17 mouse cellular contexts compared by ENCODE assay signal in the genomic region with DNA sequence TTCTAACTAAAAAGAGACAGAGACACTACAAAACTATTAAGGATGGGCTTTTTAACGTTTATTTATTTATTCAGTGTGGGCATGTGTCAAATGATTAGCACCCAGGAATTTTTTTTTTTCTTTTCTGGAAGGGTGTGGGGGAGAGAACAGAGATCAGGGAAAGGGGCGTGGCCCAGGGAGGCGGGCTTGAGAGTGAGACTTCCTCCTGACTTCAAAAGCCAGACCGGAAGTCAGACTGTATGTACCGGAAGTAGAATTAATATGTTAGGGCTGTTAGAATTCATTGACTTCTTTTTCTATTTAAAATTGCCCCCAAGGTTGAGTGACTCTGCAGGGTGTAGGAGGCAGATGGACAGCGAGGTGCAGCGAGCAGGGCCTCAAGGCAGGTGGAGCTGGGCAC. TPM values are rescaled to one million over a fixed set of nuclear protein-coding genes. Genes with fewer than 3 reads are reported as not detected.
DNase-seq lines count a peak whose midpoint lies in the region; ATAC-seq and TF ChIP-seq lines count a peak whose summit lies in the region.
"Had no signal": no experiment of that assay in that cellular context is flagged by ENCODE, and none has a peak within 500 bp of the region (broad histone marks: within the 10 kb centered on the region; RNA-seq: fewer than 3 reads in every experiment).

No protein-coding gene starts in this region.

- 57% methylated on average over 7 of the region's 7 CpGs for WGBS in intestine, postnatal 0 days
- WGBS in forebrain, embryonic 10.5 days: 76% methylated on average over 7 of the region's 7 CpGs

- no peak for TF ChIP-seq POLR2A in ES-Bruce4 (IDR thresholded peaks at IDR 0.05; ENCODE audit: insufficient read depth, low read length)

- H3K4me1 ChIP-seq in ES-Bruce4 (ENCODE audit: control insufficient read depth, insufficient read depth, low read length): peaks cover 27% of the 10 kb centered on the region
- no peaks in the 10 kb centered on the region for H3K4me1 ChIP-seq in intestine, postnatal 0 days (replicated peaks; ENCODE audit: control insufficient read depth, insufficient read depth, low read length)
- peaks cover 10% of the 10 kb centered on the region for H3K4me1 ChIP-seq in forebrain, embryonic 10.5 days
- H3K4me1 ChIP-seq: limb, embryonic 13.5 days had no signal

- TF ChIP-seq CTCF in ES-Bruce4 (IDR thresholded peaks at IDR 0.05; ENCODE audit: low read depth, low read length): no peak
- TF ChIP-seq CTCF in intestine, postnatal 0 days (IDR thresholded peaks at IDR 0.05; ENCODE audit: low read depth): no peak

- H3K36me3 ChIP-seq in ES-Bruce4 (ENCODE audit: control insufficient read depth, insufficient read depth, low read length, poor library complexity, severe bottlenecking): no peaks in the 10 kb centered on the region
- no peaks in the 10 kb centered on the region for H3K36me3 ChIP-seq in intestine, postnatal 0 days (ENCODE audit: control insufficient read depth, insufficient read depth)
- no peaks in the 10 kb centered on the region for H3K36me3 ChIP-seq in forebrain, embryonic 10.5 days (replicated peaks)
- H3K36me3 ChIP-seq: heart, embryonic 13.5 days; limb, embryonic 13.5 days; midbrain, embryonic 12.5 days; neural tube, embryonic 13.5 days had no signal

- no peaks in the 10 kb centered on the region for H3K27me3 ChIP-seq in ES-Bruce4 (ENCODE audit: control insufficient read depth, insufficient read depth, low read length, poor library complexity, severe bottlenecking)
- H3K27me3 ChIP-seq in intestine, postnatal 0 days (replicated peaks; ENCODE audit: control insufficient read depth, insufficient read depth, low read length): no peaks in the 10 kb centered on the region
- H3K27me3 ChIP-seq in forebrain, embryonic 10.5 days (ENCODE audit: poor library complexity, severe bottlenecking): no peaks in the 10 kb centered on the region; the same call in 1 of the 2 replicates
- H3K27me3 ChIP-seq: limb, embryonic 13.5 days; midbrain, embryonic 12.5 days; neural tube, embryonic 13.5 days had no signal

- H3K27ac ChIP-seq in ES-Bruce4 (ENCODE audit: insufficient read depth, low read length): peak overlapping the region; percentile 66
- H3K27ac ChIP-seq in intestine, postnatal 0 days (ENCODE audit: low read depth, low read length): peak overlapping the region; percentile 16; the same call in 1 of the 2 replicates
- no peak overlapping the region for H3K27ac ChIP-seq in forebrain, embryonic 10.5 days
- H3K27ac ChIP-seq: heart, embryonic 13.5 days; hindbrain, embryonic 14.5 days; kidney, postnatal 0 days; limb, embryonic 13.5 days; midbrain, embryonic 12.5 days; neural tube, embryonic 13.5 days had no signal

- peak; percentile 79 to 82 for DNase-seq in B cell, adult 2 months
- DNase-seq in thymus, postnatal 0 days (ENCODE audit: low spot score): peak; percentile 73
- DNase-seq in layer of hippocampus, adult 11-12 months (ENCODE audit: low spot score): no peak
- DNase-seq in retina, postnatal 1 day: no peak
- DNase-seq in forebrain, embryonic 10.5 days (ENCODE audit: extremely low spot score, low spot score): no peak
- DNase-seq: cerebellum, adult 9-10 months; gastrocnemius, postnatal 25 days; lung, embryonic 14.5 days had no signal

- H3K4me2 ChIP-seq in intestine, postnatal 0 days (replicated peaks; ENCODE audit: low read depth): no peak overlapping the region
- H3K4me2 ChIP-seq: heart, embryonic 13.5 days; hindbrain, embryonic 14.5 days; limb, embryonic 13.5 days; lung, embryonic 14.5 days; midbrain, embryonic 12.5 days; neural tube, embryonic 13.5 days had no signal

- no peak overlapping the region for H3K9ac ChIP-seq in ES-Bruce4 (ENCODE audit: low read depth, poor library complexity, severe bottlenecking)
- H3K9ac ChIP-seq in intestine, postnatal 0 days (ENCODE audit: low read depth, low read length): no peak overlapping the region
- H3K9ac ChIP-seq: heart, embryonic 13.5 days; hindbrain, embryonic 14.5 days; limb, embryonic 13.5 days; lung, embryonic 14.5 days; midbrain, embryonic 12.5 days; neural tube, embryonic 13.5 days had no signal

- no peak for ATAC-seq in intestine, postnatal 0 days

- TF ChIP-seq EP300 in ES-Bruce4 (IDR thresholded peaks at IDR 0.05; ENCODE audit: insufficient read depth, low read depth, low read length): no peak

- no peaks in the 10 kb centered on the region for H3K9me3 ChIP-seq in ES-Bruce4 (replicated peaks; ENCODE audit: control insufficient read depth, insufficient read depth, low read length, poor library complexity, severe bottlenecking)
- no peaks in the 10 kb centered on the region for H3K9me3 ChIP-seq in intestine, postnatal 0 days (ENCODE audit: control insufficient read depth)
- no peaks in the 10 kb centered on the region for H3K9me3 ChIP-seq in forebrain, embryonic 10.5 days
- H3K9me3 ChIP-seq: heart, embryonic 13.5 days; limb, embryonic 13.5 days; midbrain, embryonic 12.5 days; neural tube, embryonic 13.5 days had no signal

- H3K4me3 ChIP-seq in ES-Bruce4 (ENCODE audit: low read depth, low read length): no peak overlapping the region
- H3K4me3 ChIP-seq in intestine, postnatal 0 days (ENCODE audit: low read depth, low read length): no peak overlapping the region
- no peak overlapping the region for H3K4me3 ChIP-seq in forebrain, embryonic 10.5 days
- H3K4me3 ChIP-seq: heart, embryonic 13.5 days; limb, embryonic 13.5 days; midbrain, embryonic 12.5 days; neural tube, embryonic 13.5 days had no signal

RNA-seq across cellular contexts. Expression of a gene that starts 37.2 kb away (rescaled TPM):
- not detected in 2 replicates for polyA plus RNA-seq in ES-Bruce4 (2011; ENCODE audit: insufficient read depth, insufficient read length, low read depth, missing spikeins)
- 0.03 TPM in 1 of 2 replicates, not detected in the other for polyA plus RNA-seq in intestine, postnatal 0 days (2015; fragmentation: Nextera tagmentation; extraction: Ambion mirVana)
- polyA plus RNA-seq in thymus, postnatal 0 days (2015; fragmentation: Nextera tagmentation; extraction: Ambion mirVana): 0.22 and 0.27 TPM in 2 replicates
- not detected in 2 replicates for polyA plus RNA-seq in forebrain, embryonic 10.5 days (2016; fragmentation: Nextera tagmentation; extraction: Ambion mirVana)
- polyA plus RNA-seq: embryonic facial prominence, embryonic 11.5 days; heart, embryonic 13.5 days; kidney, postnatal 0 days; lung, embryonic 14.5 days had no signal

RNA-seq across cellular contexts. Expression of a gene that starts 59.0 kb away (rescaled TPM):
- 10.1 and 11.3 TPM in 2 replicates for polyA plus RNA-seq in ES-Bruce4 (2011; ENCODE audit: insufficient read depth, insufficient read length, low read depth, missing spikeins)
- 12.8 and 15.6 TPM in 2 replicates for polyA plus RNA-seq in intestine, postnatal 0 days (2015; fragmentation: Nextera tagmentation; extraction: Ambion mirVana)
- polyA plus RNA-seq in thymus, postnatal 0 days (2015; fragmentation: Nextera tagmentation; extraction: Ambion mirVana): 2.2 and 2.3 TPM in 2 replicates
- polyA plus RNA-seq in forebrain, embryonic 10.5 days (2016; fragmentation: Nextera tagmentation; extraction: Ambion mirVana): 8.1 and 8.4 TPM in 2 replicates

Comparison
In these comparisons a context has a peak if more than half of its experiments do, and no peak if none do; other contexts are left out.
1. DNase-seq: peak in B cell, adult 2 months (2 of 2) and thymus, postnatal 0 days (single experiment); none in layer of hippocampus, adult 11-12 months (single experiment), retina, postnatal 1 day (single experiment) and forebrain, embryonic 10.5 days (single experiment).